Mouse (Mus musculus): ENCODE results near the gene Epha1.

The Epha1 gene

DNA sequence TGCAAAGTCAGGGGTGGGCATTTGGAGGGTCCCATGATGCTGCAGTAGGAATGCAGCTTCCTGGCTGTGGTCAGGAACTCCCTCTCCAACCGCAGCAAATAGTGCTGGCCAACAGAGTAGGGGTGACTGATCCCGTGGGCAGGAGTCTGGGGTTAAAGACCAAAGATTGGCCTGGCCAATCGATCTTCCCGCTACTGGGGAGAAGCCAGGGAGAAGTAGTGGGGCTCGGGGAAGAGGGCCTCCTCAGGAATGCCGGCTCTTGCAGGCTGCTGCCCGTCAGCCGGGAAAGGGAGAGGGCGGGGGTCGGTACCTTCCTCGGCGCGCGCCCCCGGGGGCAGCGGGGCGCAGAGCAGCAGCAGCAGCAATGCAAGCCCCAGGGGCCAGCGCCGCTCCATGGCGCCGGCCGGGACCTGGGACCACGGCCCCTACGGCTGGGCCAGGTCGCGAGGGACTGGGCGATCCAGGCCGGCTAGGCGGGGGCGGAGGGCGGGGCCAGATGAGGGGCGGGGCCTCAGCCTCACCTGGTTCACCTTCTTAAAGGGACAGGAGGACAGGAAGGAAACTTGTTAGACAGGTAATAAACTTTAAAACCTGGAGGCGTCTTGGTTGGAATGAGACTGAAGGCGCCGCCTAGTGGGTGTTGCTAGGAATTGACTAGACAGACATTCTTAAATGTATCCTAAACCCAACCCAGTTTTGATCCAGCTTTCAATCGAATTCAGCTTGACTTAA lies at the start of gene Epha1:
TSS of gene Epha1 (minus strand) at position 453 of the 732 bp plus-strand sequence.
- no peak for DNase-seq (ENCODE audit: low spot score)

DNA sequence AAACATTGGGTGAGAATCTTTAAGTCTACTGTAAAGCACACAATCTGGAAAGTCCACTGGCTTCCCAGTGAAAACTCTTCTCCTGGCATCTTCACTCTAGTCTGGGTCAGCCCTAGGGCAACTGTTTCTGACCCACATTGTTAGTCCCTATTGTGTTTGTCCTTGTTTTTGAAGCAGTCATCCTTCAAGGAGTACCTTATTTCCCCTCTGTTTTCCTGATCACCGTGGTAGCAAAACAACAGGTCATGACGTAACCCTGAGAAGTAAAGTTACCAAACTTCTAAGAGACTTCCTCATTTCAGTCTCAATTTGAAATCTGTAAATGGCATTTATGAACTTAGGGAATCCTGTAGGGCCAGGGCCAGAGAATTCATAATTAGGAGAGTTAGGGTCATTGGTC lies 48.4 kb upstream of the Epha1 start:
- DNase-seq (ENCODE audit: low spot score) = no peak

DNA sequence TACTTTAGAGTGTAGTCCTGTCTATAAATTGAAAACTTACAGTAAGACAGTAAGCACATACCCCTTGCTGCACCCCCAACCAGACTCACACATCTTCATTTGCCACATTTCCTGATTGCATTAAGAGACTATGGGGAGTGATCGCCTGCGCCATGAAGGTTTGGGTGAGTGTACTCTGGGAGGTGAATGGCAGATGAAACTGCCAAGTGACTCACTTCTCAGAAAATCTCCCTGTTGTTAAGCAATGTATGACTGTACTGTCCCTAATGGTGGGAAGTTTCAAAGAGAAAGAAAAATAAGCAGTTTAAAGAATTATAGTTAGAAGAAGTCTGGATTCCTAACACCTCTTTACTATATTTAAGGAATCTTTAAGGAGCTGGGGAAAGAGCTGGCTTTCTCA lies 46.4 kb upstream of the Epha1 start:
- no peak for DNase-seq (ENCODE audit: low spot score)

DNA sequence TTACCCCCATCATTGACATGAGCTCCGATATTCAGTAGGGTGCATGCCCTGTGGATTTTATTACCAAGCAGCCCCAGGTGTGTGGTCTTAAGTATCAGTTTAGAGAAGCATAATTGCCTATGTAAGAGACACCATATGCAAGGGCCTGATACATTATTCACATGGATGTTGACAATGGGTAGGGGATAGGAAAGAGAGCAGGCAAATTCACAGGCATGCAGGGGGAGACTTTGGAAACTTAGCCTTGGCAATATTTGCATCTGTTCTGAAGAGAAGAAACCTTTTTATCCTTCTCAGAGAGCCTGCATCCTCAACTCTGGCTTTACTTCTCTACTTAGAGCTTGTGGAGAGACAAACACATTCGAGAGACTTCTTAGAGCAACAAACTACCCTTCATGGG lies 32.1 kb upstream of the Epha1 start, which contains the start of gene Tas2r135:
TSS of gene Tas2r135 (plus strand) at position 301 of the 400 bp plus-strand sequence.
- no peak for DNase-seq (ENCODE audit: low spot score)

DNA sequence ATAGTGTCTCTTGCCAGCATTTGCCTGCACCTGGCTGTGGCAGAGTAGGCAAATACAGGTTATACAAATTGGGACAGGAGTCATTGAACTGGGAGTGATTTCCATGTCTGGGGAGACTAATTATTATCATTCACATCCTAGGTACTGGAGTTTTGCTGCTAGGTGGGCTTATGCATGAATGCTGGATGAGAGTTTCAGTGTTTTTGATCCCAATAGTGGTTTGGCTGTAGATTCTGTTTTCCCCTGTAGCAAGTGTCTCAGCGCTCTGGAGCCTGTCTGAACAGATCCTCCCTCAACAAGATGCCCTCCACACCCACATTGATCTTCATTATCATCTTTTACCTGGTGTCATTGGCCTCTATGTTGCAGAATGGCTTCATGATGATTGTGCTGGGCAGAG lies 26.9 kb upstream of the Epha1 start, which contains the start of gene Tas2r143:
TSS of gene Tas2r143 (plus strand) at position 301 of the 400 bp plus-strand sequence.
- no peak for DNase-seq (ENCODE audit: low spot score)

DNA sequence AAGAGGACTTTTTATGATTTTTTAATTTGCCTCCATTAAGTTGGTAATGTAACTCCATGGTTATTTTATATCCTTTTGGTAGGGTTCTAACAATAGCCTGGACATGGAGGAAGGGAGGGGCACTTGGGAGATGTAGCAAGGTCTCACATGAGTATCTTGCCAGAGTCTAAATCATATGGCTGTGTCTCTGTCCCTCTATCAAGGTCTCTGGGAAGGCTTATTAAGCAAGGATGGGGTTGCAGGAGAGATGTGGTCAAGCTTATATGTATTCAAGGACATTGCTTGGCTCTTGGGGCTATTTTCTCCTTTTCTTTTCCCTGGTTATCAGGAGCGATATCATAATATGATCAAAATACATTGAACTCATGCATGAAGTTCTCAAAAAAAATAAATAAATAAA lies 25.9 kb upstream of the Epha1 start:
- no peak for DNase-seq (ENCODE audit: low spot score)

DNA sequence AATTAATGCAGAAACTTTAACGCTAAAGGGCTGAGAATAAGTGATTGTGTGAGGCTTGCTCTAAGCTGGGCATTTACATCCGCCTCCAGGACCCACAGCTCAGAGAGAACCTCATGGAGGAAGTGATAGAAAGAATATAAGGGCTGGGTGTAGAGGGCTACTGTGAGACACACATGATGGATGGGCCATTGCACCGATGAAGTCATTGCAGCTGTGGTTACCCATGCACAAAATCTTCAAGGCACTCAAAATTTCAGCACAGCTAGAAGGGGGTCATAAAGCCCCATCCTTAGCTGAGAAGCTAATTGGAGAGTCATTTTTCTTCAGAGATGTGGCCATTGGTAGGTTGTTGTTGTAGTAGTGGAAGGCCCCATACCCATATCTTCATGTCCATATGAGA lies 25.2 kb upstream of the Epha1 start:
- no peak for DNase-seq (ENCODE audit: low spot score)

DNA sequence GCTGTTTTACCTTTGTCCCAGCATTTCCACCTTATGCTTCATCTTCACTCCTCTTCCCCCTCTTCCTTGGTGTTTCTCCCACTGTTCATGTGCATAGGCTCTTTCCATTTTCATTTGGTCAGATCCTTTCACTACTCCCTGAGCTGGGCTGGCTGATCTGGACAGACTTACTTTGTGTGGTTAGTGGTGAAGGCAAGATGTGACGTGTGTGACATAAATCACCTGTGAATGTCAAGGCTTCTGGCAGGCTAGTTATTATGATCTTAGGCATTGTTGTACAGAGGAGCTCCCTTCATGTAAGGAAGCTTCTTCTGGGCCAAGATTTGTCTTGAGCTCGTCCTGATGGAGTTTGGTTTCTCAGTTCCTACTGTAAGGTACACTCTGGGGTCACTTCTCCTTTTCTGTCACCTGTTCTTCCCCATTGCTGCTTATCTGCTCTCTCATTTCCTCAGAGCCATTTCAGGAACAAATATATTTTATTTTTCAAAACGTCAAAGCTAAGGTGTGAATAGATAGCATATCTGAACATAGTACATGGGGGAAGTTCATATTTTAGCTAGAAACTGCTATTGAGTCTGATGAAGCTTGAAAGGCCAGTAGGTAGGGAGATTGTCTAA lies 24.1 kb upstream of the Epha1 start:
- DNase-seq (ENCODE audit: low spot score) = no peak

DNA sequence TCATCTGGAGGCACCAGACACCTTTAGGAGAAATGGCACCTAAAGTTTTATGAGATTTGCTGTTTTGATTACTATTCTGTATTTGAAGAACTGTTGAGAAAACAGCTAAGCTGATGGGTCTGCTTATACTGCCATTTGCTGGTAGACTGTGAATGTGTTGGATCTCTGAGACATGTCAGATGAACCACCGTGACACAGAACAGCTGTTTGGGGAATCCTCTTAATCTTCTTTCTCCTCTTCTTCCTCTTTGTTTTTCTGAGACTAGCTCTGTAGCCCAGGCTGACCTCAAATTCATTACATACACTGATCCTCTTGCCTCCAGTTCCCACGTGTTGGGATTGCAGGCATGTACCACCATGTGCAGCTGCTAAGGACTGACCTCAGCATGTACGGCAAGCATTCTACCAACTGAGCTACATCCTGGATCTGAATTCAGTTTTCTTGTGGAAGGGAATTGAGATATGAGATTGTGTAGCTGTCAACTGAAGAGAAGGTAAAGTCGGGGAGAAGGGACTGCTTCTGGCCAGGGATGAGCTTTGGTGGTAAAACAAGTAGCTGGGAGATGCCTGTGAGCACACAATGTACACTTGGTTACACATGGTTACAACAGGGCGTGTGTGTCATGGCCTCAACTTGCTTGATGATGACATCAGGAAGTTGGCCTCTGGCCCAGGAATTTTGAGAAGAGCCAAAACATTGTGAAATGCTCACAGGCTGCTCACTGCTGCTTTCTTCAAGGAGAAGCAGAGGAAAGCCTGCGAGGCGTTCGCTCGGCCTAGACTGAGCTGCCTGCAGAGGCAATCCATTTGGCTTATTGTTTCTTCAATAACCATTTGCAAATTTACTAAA lies 23.1 kb upstream of the Epha1 start:
- DNase-seq (ENCODE audit: low spot score) = peak; percentile 80

DNA sequence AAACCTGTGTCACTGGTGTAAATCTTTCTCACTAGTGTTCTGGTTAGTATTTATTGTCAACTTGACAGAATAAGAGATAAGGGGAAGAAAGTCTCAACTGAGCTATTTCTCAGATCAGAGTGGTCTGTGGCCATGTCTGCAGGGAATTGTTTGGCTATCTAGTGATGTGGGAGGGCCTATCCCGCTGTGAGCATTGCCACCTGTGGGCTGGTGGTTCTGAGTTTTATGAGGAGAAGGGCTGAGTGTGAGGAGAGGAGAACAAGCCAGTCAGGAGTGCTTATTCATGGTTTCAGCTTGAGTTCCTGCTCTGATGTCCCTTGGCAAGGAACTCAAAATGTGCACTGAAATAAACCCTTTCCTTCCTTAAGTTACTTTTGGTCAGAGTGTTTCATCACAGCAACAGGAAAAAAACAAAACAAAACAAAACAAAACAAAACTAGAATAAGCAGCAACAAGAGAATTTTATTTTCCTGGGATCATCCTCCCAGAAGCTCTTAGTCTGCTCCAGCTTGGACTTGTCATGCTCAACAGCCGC lies 18.8 kb upstream of the Epha1 start:
- DNase-seq (ENCODE audit: low spot score) = no peak

DNA sequence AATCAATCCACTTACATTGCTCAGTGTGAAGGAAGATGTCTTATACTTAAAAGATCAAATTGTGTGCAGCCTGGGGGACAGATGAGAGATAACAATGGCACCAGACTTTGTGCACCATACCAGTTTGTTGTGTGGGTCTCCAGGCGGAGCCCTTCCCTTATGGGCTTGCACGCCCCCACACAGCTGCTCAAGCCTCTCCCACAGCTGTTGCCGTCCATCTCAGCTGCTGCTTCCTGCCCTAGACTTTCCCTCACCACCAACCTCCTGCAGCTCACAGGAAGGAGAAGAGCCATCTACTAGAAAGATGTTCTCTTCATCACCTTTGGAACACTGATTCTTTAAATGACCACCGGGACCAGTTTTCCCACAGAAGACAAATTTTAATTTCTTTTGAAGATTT lies 12.6 kb upstream of the Epha1 start:
- DNase-seq (ENCODE audit: low spot score) = no peak

DNA sequence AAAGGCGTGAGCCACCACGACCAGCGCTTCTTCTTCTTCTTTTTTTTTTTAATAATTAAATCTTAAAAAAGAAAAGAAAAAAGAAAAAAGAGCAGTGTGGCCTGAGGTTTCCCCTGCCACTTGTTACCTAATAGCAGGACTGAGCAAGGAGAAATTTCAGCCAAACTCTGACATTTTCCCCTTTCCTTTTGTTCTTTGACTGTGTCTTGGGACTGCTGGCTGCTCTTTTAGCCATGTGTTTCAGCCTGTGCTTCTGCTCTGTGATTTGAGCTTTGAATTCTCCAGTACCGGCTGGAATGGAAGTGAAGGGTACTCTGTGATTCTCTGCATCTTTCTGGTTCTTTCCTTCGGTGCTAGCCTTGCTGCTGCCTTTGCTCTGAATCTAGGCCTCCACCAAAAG lies 10.3 kb upstream of the Epha1 start:
- no peak for DNase-seq (ENCODE audit: low spot score)

DNA sequence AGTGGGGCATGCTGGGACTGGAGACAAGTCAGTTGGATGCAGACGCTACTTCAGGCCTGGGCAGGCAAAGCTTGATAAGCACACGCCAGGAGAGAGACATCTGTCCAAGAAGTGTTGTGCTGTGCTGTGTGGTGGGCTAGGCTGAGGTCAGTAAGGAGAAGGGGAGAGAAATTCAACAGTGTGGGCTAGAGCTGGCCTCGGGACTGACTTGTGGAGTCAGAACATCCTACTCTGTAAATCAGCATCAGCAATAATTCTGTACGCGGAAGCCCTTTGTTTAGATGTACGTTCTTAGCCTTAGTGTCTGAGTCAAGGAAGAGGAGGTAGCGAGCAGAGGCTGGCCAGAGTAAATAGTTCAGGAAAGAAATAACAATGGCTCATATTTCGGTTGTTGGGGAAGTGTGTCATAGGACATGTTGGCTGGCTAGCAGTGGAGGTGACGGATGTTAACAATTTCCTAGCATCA lies 8.9 kb upstream of the Epha1 start:
- no peak for DNase-seq (ENCODE audit: low spot score)

DNA sequence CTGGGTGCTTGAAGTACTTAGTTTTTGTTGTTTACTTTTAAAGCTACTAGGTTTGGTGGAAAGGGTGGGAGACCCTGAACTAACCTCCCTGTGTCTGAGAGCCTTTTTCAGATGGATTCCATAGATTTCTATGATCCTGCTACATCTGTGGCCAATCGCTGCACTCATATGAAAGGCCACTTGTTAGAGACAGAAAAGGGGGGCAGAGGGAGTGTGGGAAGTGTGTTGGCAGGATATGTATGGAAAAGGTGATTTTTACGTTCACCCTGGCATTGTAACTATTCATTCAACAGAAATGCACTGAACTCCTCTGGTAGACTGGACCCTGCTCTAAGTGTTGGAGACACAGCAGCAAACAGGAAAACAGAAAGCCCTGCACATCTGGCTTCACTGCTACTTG lies 8.2 kb upstream of the Epha1 start:
- DNase-seq (ENCODE audit: low spot score) = no peak

DNA sequence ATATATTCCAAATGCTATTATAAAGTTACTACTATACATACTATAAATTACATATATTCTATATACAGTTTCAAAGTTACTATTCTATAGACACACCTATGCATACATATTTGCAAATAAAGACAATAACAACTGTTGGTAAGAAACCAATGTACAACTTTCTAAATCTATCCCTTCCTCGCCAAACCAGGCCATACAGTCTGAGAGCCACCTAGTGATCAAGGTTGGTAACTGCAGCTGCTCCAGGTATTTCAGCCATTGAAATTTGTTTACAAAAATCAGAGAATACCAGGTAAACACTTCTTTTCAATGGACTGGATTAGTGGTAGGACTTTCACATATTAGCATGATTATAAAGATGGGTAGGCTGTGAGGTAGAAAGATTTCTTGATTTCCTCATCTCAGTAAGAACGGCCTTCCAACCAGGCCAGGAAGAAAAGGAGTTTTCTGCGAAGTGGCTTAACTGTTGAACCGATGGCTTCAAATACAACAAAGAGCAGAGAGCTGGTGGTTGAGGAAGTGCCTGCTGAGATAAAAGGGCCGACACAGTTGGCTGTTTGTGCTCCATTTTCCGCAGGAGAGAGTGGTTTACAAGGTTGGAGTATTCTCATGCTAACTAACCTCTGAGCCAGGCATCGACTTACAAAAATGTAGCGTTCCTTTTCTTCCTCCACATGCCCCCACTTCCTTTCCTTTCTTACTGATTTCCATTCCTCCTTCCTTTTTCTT lies 7.5 kb upstream of the Epha1 start:
- no peak for DNase-seq (ENCODE audit: low spot score)

DNA sequence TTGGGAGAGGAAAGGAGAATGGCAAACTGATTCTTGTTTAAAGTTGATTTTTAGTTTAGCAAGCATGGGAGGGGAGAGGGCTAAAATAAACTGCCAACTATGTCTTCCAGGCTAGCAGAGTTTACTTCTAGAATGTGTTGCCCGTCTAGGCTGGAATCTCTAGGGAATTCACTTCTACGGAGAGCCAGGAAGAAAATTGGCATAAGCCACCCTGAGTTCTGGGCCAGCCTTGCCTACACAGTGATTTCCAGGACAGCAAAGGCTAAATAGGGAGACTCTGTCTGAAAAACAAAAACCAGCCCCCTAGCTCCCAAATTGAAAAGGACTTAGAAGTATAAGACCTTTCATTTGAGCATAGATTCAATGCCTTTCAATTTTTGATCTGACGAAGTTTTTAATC lies 6.5 kb upstream of the Epha1 start:
- DNase-seq (ENCODE audit: low spot score) = no peak

DNA sequence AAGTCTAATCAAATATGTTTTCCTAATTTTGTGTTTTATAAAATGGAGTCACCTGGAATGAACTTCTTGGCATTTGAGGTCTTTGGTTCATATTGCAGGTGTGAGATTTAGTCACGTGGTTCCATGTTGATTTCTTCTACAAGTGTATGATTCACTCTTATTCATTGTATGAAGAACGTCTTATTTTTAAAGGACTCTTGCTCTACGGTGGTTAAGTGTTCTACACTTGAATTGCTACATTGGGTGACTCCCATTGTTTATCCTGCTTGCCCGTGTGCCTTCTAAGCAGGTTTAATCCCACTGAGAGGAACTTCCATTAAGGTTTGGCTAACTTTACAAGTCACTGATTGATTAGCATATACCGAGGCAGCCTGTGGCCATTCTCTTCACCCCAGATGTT lies 4.2 kb upstream of the Epha1 start:
- no peak for DNase-seq (ENCODE audit: low spot score)

DNA sequence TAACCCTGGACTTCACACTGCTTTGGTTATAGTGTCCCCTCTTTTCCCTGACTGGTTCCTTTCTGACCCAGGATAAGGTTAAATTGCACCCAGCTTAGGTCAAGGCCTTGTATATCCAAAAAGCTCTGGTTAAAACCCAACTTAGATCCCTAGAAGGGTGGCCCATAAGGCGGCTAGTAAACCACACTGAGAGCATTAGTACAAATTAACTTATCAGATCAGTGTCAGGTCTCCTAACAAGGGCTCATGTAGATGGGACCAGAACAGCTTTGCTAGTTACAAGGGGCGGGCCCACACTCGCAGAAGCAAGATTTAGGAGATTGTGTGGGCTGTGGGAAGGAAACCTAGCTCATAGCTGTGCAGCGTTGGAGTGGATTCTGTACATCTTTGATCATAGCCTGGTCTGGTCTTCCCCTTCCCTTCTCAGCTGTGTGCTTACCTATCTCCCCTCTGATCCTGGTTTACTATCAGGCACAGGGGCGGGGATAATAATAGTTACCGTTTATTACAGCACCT lies 3.5 kb upstream of the Epha1 start:
- no peak for DNase-seq (ENCODE audit: low spot score)

DNA sequence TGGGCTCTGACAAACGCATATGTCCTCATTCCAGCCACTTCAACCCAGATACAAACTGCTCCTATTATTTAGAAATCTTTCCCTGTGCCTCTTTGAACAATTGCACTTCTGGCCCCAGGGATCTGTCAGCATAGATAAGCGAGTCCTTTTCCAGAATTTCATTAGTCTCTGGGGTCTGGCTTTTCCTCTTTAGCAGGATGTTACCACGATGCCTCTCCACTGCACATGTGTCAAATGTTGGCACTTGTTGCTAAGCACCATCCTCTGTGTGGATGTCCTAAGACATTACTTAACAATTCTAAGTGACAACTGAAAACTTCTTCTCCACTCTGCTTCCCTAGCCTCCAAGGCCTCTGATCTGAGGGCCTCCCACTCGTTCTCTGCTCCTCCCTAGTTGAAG lies 2.9 kb upstream of the Epha1 start:
- no peak for DNase-seq (ENCODE audit: low spot score)

DNA sequence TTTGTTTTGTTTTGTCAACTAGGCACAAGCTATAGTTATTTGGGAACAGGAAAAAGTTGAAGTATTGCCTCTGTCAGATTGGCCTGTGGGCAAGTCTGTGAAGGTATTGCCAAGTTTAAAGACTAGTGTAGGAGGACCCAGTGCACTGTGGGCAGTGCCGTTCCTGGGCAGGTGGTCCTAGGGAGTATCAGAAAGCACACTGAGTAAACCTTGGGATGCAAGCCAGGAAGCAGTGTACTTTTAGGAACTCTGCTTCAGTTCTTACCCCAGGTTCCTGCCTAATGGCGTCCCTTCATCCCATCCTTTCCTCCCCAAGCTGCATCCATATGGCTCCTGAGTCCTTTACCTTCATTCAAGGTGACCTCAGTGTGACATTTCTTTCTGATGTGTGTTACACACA lies 2.1 kb upstream of the Epha1 start:
- DNase-seq (ENCODE audit: low spot score) = no peak

DNA sequence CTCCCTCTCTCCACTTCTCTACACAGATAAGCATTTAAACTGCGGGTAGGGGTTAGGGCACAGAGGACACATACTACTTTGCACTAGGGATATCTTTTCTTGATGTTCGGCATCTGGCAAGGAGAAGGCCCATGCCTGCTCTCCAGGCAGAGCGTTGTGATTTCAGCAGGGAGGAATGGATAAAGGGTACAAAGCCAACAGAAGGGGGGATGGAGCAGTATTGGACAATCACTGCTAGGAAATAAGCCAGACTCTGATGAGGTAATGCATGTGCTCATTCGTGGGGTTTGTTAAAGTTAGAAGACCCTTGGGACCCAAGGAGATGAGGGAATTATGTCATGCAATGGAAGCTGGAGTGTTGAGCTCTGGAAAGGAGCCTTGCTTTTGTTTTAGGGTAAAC lies 1.6 kb upstream of the Epha1 start:
- DNase-seq (ENCODE audit: low spot score) = no peak
